Mouse (Mus musculus) kidney, embryonic 15.5 days (tissue): ENCODE data around the gene Slc22a23. TPM values are rescaled to one million over a fixed set of nuclear protein-coding genes. Genes with fewer than 3 reads are reported as not detected.

ENCODE experiments used
- ATAC-seq: fragments of 200-750 bp; cut with Nextera tagmentation; replicated peaks from 2 replicates; pipeline ENCODE4 v1.8.0; 2017; ENCODE audit warnings: moderate TSS enrichment; ENCODE audit not compliant: low FRiP score
- H3K27ac ChIP-seq: fragments of 300-500 bp; sonication (generic); 2 replicates; pipeline ENCODE4 v1.5.1; 2015; ENCODE audit warnings: mild to moderate bottlenecking, inconsistent platforms
- H3K27me3 ChIP-seq: fragments of 300-500 bp; sonication (generic); 2 replicates; pipeline ENCODE4 v1.6.1; 2015; ENCODE audit warnings: inconsistent platforms
- H3K36me3 ChIP-seq: fragments of 300-500 bp; sonication (generic); 2 replicates; pipeline ENCODE4 v1.6.1; 2015; ENCODE audit warnings: inconsistent platforms
- H3K4me1 ChIP-seq: fragments of 300-500 bp; sonication (generic); 2 replicates; pipeline ENCODE4 v1.6.1; 2015; ENCODE audit warnings: inconsistent platforms
- H3K4me2 ChIP-seq: fragments of 300-500 bp; sonication (generic); 2 replicates; pipeline ENCODE4 v1.6.1; 2015; ENCODE audit warnings: moderate library complexity, mild to moderate bottlenecking, inconsistent platforms
- H3K4me3 ChIP-seq: fragments of 300-500 bp; sonication (generic); replicated peaks from 2 replicates; pipeline ENCODE4 v1.5.1; 2015; ENCODE audit warnings: mild to moderate bottlenecking, inconsistent platforms
- H3K9ac ChIP-seq: fragments of 300-500 bp; sonication (generic); 2 replicates; pipeline ENCODE4 v1.6.1; 2015; ENCODE audit warnings: mild to moderate bottlenecking, inconsistent platforms
- H3K9me3 ChIP-seq: fragments of 300-500 bp; sonication (generic); replicated peaks from 2 replicates; pipeline ENCODE4 v1.6.1; 2016; ENCODE audit warnings: inconsistent platforms
- WGBS: fragments of 180-500 bp; shearing (Covaris S2); methylation state at CpG from one replicate; pipeline ENCODE4 v1.1.7; 2015; ENCODE audit warnings: mixed read lengths; 5-methylcytosine and 5-hydroxymethylcytosine counted together
- polyA plus RNA-seq: library from polyadenylated mRNA; unstranded; fragments of >200 nt; fragmentation: Nextera tagmentation; extraction: Ambion mirVana; gene quantifications from 2 replicates; pipeline ENCODE4 v1.2.1, GENCODE M21; 2015

Gene Slc22a23
- polyA plus RNA-seq, 1 experiment from 2014 or later = 2.4 TPM

GRCm38 (mm10) chr13:34211261-34211775, 133.7 kb downstream of the Slc22a23 start:
- Histone ChIP-seq H3K4me3 (no peak overlapping the region), H3K9me3 (no peaks in the 10 kb centered on the region), H3K27ac (no peak overlapping the region), H3K9ac (no peak overlapping the region), H3K4me2 (no peak overlapping the region), H3K36me3 (no peaks in the 10 kb centered on the region), H3K4me1 (peaks cover 7% of the 10 kb centered on the region; the same call in 1 of the 2 replicates), H3K27me3 (no peaks in the 10 kb centered on the region)
- 63% methylated on average over 4 of the region's 4 CpGs for WGBS
- ATAC-seq = no peak

GRCm38 (mm10) chr13:34207714-34208470, 137.1 kb downstream of the Slc22a23 start:
- Histone ChIP-seq H3K4me2 (no peak overlapping the region), H3K4me3 (no peak overlapping the region), H3K4me1 (peaks cover 3% of the 10 kb centered on the region; the same call in 1 of the 2 replicates), H3K9ac (no peak overlapping the region), H3K36me3 (no peaks in the 10 kb centered on the region), H3K27me3 (no peaks in the 10 kb centered on the region), H3K9me3 (no peaks in the 10 kb centered on the region), H3K27ac (no peak overlapping the region)
- 66% methylated on average over 6 of the region's 6 CpGs for WGBS
- no peak for ATAC-seq

- Histone ChIP-seq H3K4me3 (no peak overlapping the region), H3K9me3 (no peaks in the 10 kb centered on the region)
- no peak for ATAC-seq
These were observed 139.8 kb downstream of the Slc22a23 start for GRCm38 (mm10) chr13:34205216-34205615.

GRCm38 (mm10) chr13:34195676-34196075, 149.3 kb downstream of the Slc22a23 start:
- Histone ChIP-seq H3K9me3 (no peaks in the 10 kb centered on the region), H3K36me3 (peaks cover 4% of the 10 kb centered on the region; the same call in 1 of the 2 replicates), H3K4me3 (no peak overlapping the region), H3K27ac (no peak overlapping the region), H3K27me3 (no peaks in the 10 kb centered on the region), H3K9ac (no peak overlapping the region), H3K4me1 (peaks cover 4% of the 10 kb centered on the region; the same call in 1 of the 2 replicates), H3K4me2 (no peak overlapping the region)
- 98% methylated on average over 1 of the region's 1 CpGs for WGBS
- ATAC-seq = no peak

More at GRCm38 (mm10) chr13:34205216-34205615, 139.8 kb downstream of the Slc22a23 start:
- Histone ChIP-seq H3K4me1 (no peaks in the 10 kb centered on the region), H3K9ac (no peak overlapping the region), H3K27ac (no peak overlapping the region), H3K4me2 (no peak overlapping the region), H3K36me3 (no peaks in the 10 kb centered on the region), H3K27me3 (no peaks in the 10 kb centered on the region)
- WGBS = 92% methylated on average over 3 of the region's 3 CpGs

GRCm38 (mm10) chr13:34193384-34193783, 151.6 kb downstream of the Slc22a23 start:
- ATAC-seq = no peak
- Histone ChIP-seq H3K36me3 (peaks cover 4% of the 10 kb centered on the region; the same call in 1 of the 2 replicates), H3K27me3 (no peaks in the 10 kb centered on the region), H3K9ac (no peak overlapping the region), H3K9me3 (no peaks in the 10 kb centered on the region), H3K27ac (no peak overlapping the region), H3K4me1 (peaks cover 4% of the 10 kb centered on the region; the same call in 1 of the 2 replicates), H3K4me2 (no peak overlapping the region), H3K4me3 (no peak overlapping the region)
- WGBS = 71% methylated on average over 8 of the region's 8 CpGs

- Histone ChIP-seq H3K27me3 (no peaks in the 10 kb centered on the region), H3K4me1 (peaks cover 4% of the 10 kb centered on the region; the same call in 1 of the 2 replicates), H3K4me3 (no peak overlapping the region), H3K27ac (no peak overlapping the region), H3K9me3 (no peaks in the 10 kb centered on the region), H3K4me2 (no peak overlapping the region), H3K36me3 (peaks cover 4% of the 10 kb centered on the region; the same call in 1 of the 2 replicates), H3K9ac (no peak overlapping the region)
- 69% methylated on average over 8 of the region's 8 CpGs for WGBS
- ATAC-seq = peak; percentile 69
These were observed 152.4 kb downstream of the Slc22a23 start for GRCm38 (mm10) chr13:34192414-34193191.

- 11% methylated on average over 5 of the region's 5 CpGs for WGBS
These were observed 157.4 kb downstream of the Slc22a23 start for GRCm38 (mm10) chr13:34187571-34187970.

GRCm38 (mm10) chr13:34185371-34185770, 159.6 kb downstream of the Slc22a23 start:
- no peaks in the 10 kb centered on the region for H3K27me3 ChIP-seq
- peaks cover 22% of the 10 kb centered on the region for H3K36me3 ChIP-seq
- WGBS = 88% methylated on average over 2 of the region's 2 CpGs
- H3K4me2 ChIP-seq = no peak overlapping the region
- no peaks in the 10 kb centered on the region for H3K9me3 ChIP-seq
- H3K4me3 ChIP-seq = no peak overlapping the region
- no peak for ATAC-seq
- H3K27ac ChIP-seq = no peak overlapping the region
- no peak overlapping the region for H3K9ac ChIP-seq
- no peaks in the 10 kb centered on the region for H3K4me1 ChIP-seq

More at GRCm38 (mm10) chr13:34187571-34187970, 157.4 kb downstream of the Slc22a23 start:
- Histone ChIP-seq H3K36me3 (0 out of 2 replicates have a peak, but pooled peaks cover 3% of the 10 kb centered on the region), H3K27me3 (no peaks in the 10 kb centered on the region), H3K9ac (no peak overlapping the region), H3K27ac (no peak overlapping the region), H3K4me1 (no peaks in the 10 kb centered on the region), H3K4me2 (no peak overlapping the region; the same call in 1 of the 2 replicates), H3K4me3 (no peak overlapping the region), H3K9me3 (no peaks in the 10 kb centered on the region)
- ATAC-seq = peak; percentile 87

- Histone ChIP-seq H3K36me3 (peaks cover 36% of the 10 kb centered on the region), H3K4me3 (no peak overlapping the region), H3K9ac (no peak overlapping the region), H3K4me2 (no peak overlapping the region), H3K27ac (no peak overlapping the region), H3K4me1 (no peaks in the 10 kb centered on the region), H3K9me3 (no peaks in the 10 kb centered on the region), H3K27me3 (no peaks in the 10 kb centered on the region)
- 79% methylated on average over 5 of the region's 5 CpGs for WGBS
- ATAC-seq = no peak
These were observed 163.4 kb downstream of the Slc22a23 start for GRCm38 (mm10) chr13:34181624-34182023.

GRCm38 (mm10) chr13:34174025-34174424, 171.0 kb downstream of the Slc22a23 start:
- no peak overlapping the region for H3K4me3 ChIP-seq
- H3K4me1 ChIP-seq = no peaks in the 10 kb centered on the region
- H3K27ac ChIP-seq = no peak overlapping the region
- H3K27me3 ChIP-seq = no peaks in the 10 kb centered on the region
- no peak overlapping the region for H3K9ac ChIP-seq
- no peak for ATAC-seq
- no peak overlapping the region for H3K4me2 ChIP-seq
- H3K9me3 ChIP-seq = no peaks in the 10 kb centered on the region
- WGBS = 90% methylated on average over 6 of the region's 6 CpGs
- peaks cover 14% of the 10 kb centered on the region for H3K36me3 ChIP-seq

GRCm38 (mm10) chr13:34163304-34163975, 181.5 kb downstream of the Slc22a23 start:
- peak; percentile 85 for ATAC-seq
- H3K9ac ChIP-seq = peak overlapping the region; percentile 63
- peak overlapping the region; percentile 73 for H3K4me2 ChIP-seq
- no peaks in the 10 kb centered on the region for H3K27me3 ChIP-seq
- H3K4me1 ChIP-seq = peaks cover 14% of the 10 kb centered on the region
- WGBS = 32% methylated on average over 12 of the region's 12 CpGs
- peak overlapping the region; percentile 88 for H3K4me3 ChIP-seq
- H3K36me3 ChIP-seq = peaks cover 10% of the 10 kb centered on the region
- H3K27ac ChIP-seq = peak overlapping the region; percentile 99
- no peaks in the 10 kb centered on the region for H3K9me3 ChIP-seq
